Mouse (Mus musculus) olfactory bulb, adult 2 months (tissue): ENCODE results near the gene Cdh22.

ENCODE experiments used
- CTCF ChIP-seq: fragments of 200-500 bp; IDR thresholded peaks from 2 replicates; pipeline ENCODE4 v1.5.1; 2012; ENCODE audit warnings: low read depth, mild to moderate bottlenecking, low read length, moderate library complexity; ENCODE audit not compliant: insufficient read depth
- POLR2A ChIP-seq: fragments of 200-500 bp; IDR thresholded peaks from 2 replicates; pipeline ENCODE4 v1.6.1; 2012; ENCODE audit warnings: mild to moderate bottlenecking, low read depth, low read length, moderate library complexity; ENCODE audit not compliant: insufficient read depth

DNA sequence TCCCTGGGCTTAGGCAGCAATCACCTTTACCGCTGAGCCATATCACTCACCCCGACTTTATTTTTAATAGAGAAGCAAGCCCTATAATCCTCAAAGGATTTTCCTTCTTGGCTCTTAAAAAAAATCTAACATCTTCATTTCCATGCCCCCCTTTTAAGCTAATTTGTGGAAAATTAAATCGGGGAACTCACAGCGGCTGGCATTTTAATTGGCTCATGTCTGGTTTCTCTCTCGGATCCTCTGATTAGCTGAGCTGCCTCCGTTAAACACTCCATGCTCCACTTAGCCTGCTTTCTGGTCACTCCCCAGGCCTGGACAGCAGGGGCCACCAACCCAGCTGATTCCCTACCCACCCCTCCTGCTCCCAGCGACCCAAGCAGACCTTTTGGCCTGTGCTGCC lies 142.3 kb downstream of the Cdh22 start:
- TF ChIP-seq CTCF (no peak), POLR2A (no peak)
